Mouse (Mus musculus): Measurements from ENCODE around the gene Anks1b.

- no peak for TF ChIP-seq CTCF (IDR thresholded peaks at IDR 0.05; ENCODE audit: low read depth)
- no peak for TF ChIP-seq EP300 (optimal IDR thresholded peaks at IDR 0.05)
Measured at GRCm38 (mm10) chr10:89995621-89996428, 122.5 kb downstream of the Anks1b start.
